Mouse (Mus musculus) lung, postnatal 0 days (tissue): ENCODE measurements around the gene Tfg. TPM values are rescaled to one million over a fixed set of nuclear protein-coding genes. Genes with fewer than 3 reads are reported as not detected.
A peak's percentile ranks its signal among the peaks of the same experiment; 100 is the strongest.

Experiments
- ATAC-seq: fragments of 200-750 bp; cut with Nextera tagmentation; 2 replicates; pipeline ENCODE4 v1.8.0; 2017; ENCODE audit warnings: moderate library complexity
- DNase-seq: peaks from one replicate; pipeline ENCODE4 v3.0.0-alpha.2; 2016; ENCODE audit warnings: low spot score
- H3K27ac ChIP-seq: fragments of 300-500 bp; sonication (generic); 2 replicates; pipeline ENCODE4 v1.5.1; 2014; ENCODE audit warnings: antibody characterized with exemption, mild to moderate bottlenecking, low read length, mixed read lengths
- H3K27me3 ChIP-seq: fragments of 300-500 bp; sonication (generic); replicated peaks from 2 replicates; pipeline ENCODE4 v1.6.1; 2014; ENCODE audit warnings: low read length, mixed read lengths; ENCODE audit not compliant: insufficient read depth
- H3K36me3 ChIP-seq: fragments of 300-500 bp; sonication (generic); 2 replicates; pipeline ENCODE4 v1.6.1; 2014; ENCODE audit warnings: low read length, mixed read lengths; ENCODE audit not compliant: insufficient read depth
- H3K4me1 ChIP-seq: fragments of 300-500 bp; sonication (generic); 2 replicates; pipeline ENCODE4 v1.6.1; 2014; ENCODE audit warnings: antibody characterized with exemption, low read depth, low read length, mixed read lengths; ENCODE audit not compliant: insufficient read depth
- H3K4me2 ChIP-seq: fragments of 300-500 bp; sonication (generic); replicated peaks from 2 replicates; pipeline ENCODE4 v1.6.1; 2014; ENCODE audit warnings: low read depth, mild to moderate bottlenecking, low read length, moderate library complexity, mixed read lengths
- H3K4me3 ChIP-seq: fragments of 300-500 bp; sonication (generic); 2 replicates; pipeline ENCODE4 v1.5.1; 2014; ENCODE audit warnings: low read depth, low read length
- H3K9ac ChIP-seq: fragments of 300-500 bp; sonication (generic); replicated peaks from 2 replicates; pipeline ENCODE4 v1.6.1; 2014; ENCODE audit warnings: low read depth, mild to moderate bottlenecking
- H3K9me3 ChIP-seq: fragments of 300-500 bp; sonication (generic); 2 replicates; pipeline ENCODE4 v1.6.1; 2016; ENCODE audit warnings: low read length, mixed read lengths
- CTCF ChIP-seq: IDR thresholded peaks from 2 replicates; pipeline ENCODE4 v1.5.1; 2016; ENCODE audit warnings: antibody characterized with exemption, mild to moderate bottlenecking
- EP300 ChIP-seq: IDR thresholded peaks from 2 replicates; pipeline ENCODE4 v1.6.1; 2016; ENCODE audit warnings: antibody characterized with exemption, mild to moderate bottlenecking, control low read depth
- WGBS: fragments of 180-500 bp; shearing (Covaris S2); extraction: QIAGEN DNeasy Blood & Tissue Kit; methylation state at CpG from one replicate; pipeline ENCODE4 v1.1.7; 2014; 5-methylcytosine and 5-hydroxymethylcytosine counted together
- polyA plus RNA-seq: library from polyadenylated mRNA; unstranded; fragments of >200 nt; fragmentation: Nextera tagmentation; extraction: Ambion mirVana; gene quantifications from 2 replicates; pipeline ENCODE4 v1.2.1, GENCODE M21; 2015

The Tfg gene
- polyA plus RNA-seq, 1 experiment from 2014 or later: 74.3 TPM

- TF ChIP-seq CTCF (no peak), EP300 (no peak)
- H3K4me3 ChIP-seq: no peak overlapping the region
- H3K27me3 ChIP-seq: no peaks in the 10 kb centered on the region
- H3K9ac ChIP-seq: no peak overlapping the region
- no peaks in the 10 kb centered on the region; the same call in 1 of the 2 replicates for H3K36me3 ChIP-seq
- ATAC-seq (peak; percentile 71), DNase-seq (peak; percentile 43)
- no peaks in the 10 kb centered on the region for H3K9me3 ChIP-seq
- 60% methylated on average over 8 of the region's 8 CpGs for WGBS
- H3K27ac ChIP-seq: no peak overlapping the region
- no peaks in the 10 kb centered on the region for H3K4me1 ChIP-seq
- H3K4me2 ChIP-seq: no peak overlapping the region
Observed at GRCm38 (mm10) chr16:56681010-56681645, 36.1 kb downstream of the Tfg start.

DNA sequence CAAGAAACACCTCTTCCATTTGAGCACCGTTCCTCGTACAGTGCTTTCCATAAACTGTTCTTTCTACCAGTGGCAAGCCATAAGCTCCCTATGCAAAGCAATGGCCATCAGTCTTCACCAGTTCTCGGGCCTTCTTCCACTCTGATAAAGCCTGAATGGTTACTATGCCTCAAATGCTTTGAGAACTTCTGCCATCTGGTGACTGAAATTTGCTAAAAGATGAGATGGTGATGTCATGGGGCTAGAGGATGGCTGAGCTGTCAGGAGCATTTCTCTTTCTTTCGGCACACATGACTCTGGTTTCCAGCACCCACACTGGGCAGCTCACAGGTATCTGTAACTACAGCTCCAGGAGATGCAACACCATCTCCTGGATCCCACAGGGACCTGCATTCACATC lies 40.1 kb downstream of the Tfg start:
- WGBS: 48% methylated on average over 4 of the region's 4 CpGs
- Histone ChIP-seq H3K27ac (no peak overlapping the region), H3K4me3 (no peak overlapping the region), H3K9me3 (no peaks in the 10 kb centered on the region), H3K9ac (no peak overlapping the region), H3K4me1 (no peaks in the 10 kb centered on the region), H3K36me3 (no peaks in the 10 kb centered on the region), H3K4me2 (no peak overlapping the region), H3K27me3 (no peaks in the 10 kb centered on the region)
- peak; percentile 55 for DNase-seq
- peak; percentile 52 for ATAC-seq
- TF ChIP-seq EP300: no peak
- peak; percentile 70 for TF ChIP-seq CTCF

DNA sequence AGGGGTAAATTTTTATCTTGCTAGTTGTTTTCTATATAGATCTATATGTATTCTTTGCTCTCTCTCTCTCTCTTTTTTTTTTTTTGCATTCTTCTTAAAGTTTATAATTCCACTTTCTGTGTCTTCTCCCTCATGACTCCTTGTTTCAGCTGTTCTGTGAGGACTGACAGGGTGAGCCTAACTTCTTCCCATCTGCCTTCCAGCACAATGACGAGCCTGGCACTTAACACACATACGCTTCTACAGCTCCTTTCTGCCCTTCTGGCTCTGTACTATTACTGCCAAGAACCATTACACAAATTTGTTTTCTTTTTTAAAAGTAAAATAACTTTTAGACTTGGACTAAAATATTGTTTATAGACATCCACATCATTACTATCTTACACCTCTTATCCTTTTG lies 43.8 kb downstream of the Tfg start:
- WGBS: 69% methylated on average over 2 of the region's 2 CpGs
- DNase-seq (peak; percentile 25), ATAC-seq (peak; percentile 49; the same call in 1 of the 2 replicates)
- no peaks in the 10 kb centered on the region for H3K27me3 ChIP-seq
- no peak overlapping the region for H3K4me3 ChIP-seq
- TF ChIP-seq CTCF (no peak), EP300 (no peak)
- H3K4me1 ChIP-seq: no peaks in the 10 kb centered on the region
- no peaks in the 10 kb centered on the region for H3K9me3 ChIP-seq
- H3K9ac ChIP-seq: no peak overlapping the region
- no peak overlapping the region for H3K4me2 ChIP-seq
- H3K27ac ChIP-seq: no peak overlapping the region
- no peaks in the 10 kb centered on the region for H3K36me3 ChIP-seq

- H3K27me3 ChIP-seq: no peaks in the 10 kb centered on the region
- H3K4me3 ChIP-seq: no peak overlapping the region
- no peaks in the 10 kb centered on the region for H3K4me1 ChIP-seq
- H3K9ac ChIP-seq: no peak overlapping the region
- 52% methylated on average over 8 of the region's 8 CpGs for WGBS
- DNase-seq (peak; percentile 27), ATAC-seq (no peak)
- H3K36me3 ChIP-seq: no peaks in the 10 kb centered on the region
- no peak overlapping the region for H3K4me2 ChIP-seq
- H3K9me3 ChIP-seq: no peaks in the 10 kb centered on the region
- no peak for TF ChIP-seq CTCF
- no peak for TF ChIP-seq EP300
- H3K27ac ChIP-seq: no peak overlapping the region
Observed at GRCm38 (mm10) chr16:56670941-56671340, 46.3 kb downstream of the Tfg start.

GRCm38 (mm10) chr16:56669520-56669919 lies 47.7 kb downstream of the Tfg start:
- Histone ChIP-seq H3K4me1 (no peaks in the 10 kb centered on the region), H3K27me3 (no peaks in the 10 kb centered on the region), H3K27ac (no peak overlapping the region), H3K9me3 (no peaks in the 10 kb centered on the region), H3K36me3 (no peaks in the 10 kb centered on the region), H3K4me2 (no peak overlapping the region), H3K9ac (no peak overlapping the region), H3K4me3 (no peak overlapping the region)
- DNase-seq: no peak
- TF ChIP-seq EP300 (no peak), CTCF (no peak)
- ATAC-seq: no peak
- WGBS: 63% methylated on average over 5 of the region's 5 CpGs

DNA sequence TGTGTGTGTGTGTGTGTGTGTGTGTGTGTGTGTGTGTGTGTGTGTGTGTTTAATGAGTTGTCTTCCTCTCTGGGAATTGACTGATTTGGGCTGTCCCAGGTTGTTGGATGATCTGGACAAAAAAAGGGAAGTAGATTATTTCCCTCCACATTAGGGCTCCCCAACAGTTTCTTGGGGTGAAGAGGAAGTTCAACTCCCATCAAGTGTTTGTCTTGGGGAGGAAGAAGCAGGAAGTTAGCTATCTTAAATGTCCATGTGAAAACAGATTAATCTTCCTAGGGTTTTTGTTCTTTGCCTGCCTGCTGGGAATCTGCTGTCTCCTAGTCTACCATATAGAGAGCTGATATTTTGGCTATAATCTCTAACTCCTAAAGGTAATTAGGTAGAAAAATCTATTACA lies 58.4 kb downstream of the Tfg start:
- H3K27ac ChIP-seq: no peak overlapping the region
- no peaks in the 10 kb centered on the region for H3K27me3 ChIP-seq
- TF ChIP-seq CTCF (no peak), EP300 (no peak)
- H3K4me2 ChIP-seq: no peak overlapping the region
- no peaks in the 10 kb centered on the region for H3K4me1 ChIP-seq
- H3K9ac ChIP-seq: no peak overlapping the region
- H3K9me3 ChIP-seq: no peaks in the 10 kb centered on the region
- DNase-seq (peak; percentile 21), ATAC-seq (peak; percentile 23; the same call in 1 of the 2 replicates)
- H3K36me3 ChIP-seq: no peaks in the 10 kb centered on the region
- H3K4me3 ChIP-seq: no peak overlapping the region
